Mouse (Mus musculus) CH12.LX (cell line): ENCODE measurements around the gene Map4k3. TPM values are rescaled to one million over a fixed set of nuclear protein-coding genes. Genes with fewer than 3 reads are reported as not detected.

Experiments used
- DNase-seq: peaks from one replicate; pipeline ENCODE4 v3.0.0-alpha.2; 2013; ENCODE audit errors: extremely low read depth
- H3K27ac ChIP-seq: 2 replicates; pipeline ENCODE4 v1.5.1; 2012; ENCODE audit warnings: low read depth, mild to moderate bottlenecking, control low read depth, moderate library complexity; ENCODE audit not compliant: insufficient read depth
- H3K27me3 ChIP-seq: replicated peaks from 2 replicates; pipeline ENCODE3; 2012; ENCODE audit warnings: inconsistent platforms
- H3K36me3 ChIP-seq, 2 experiments: replicated peaks in 1 of 2; 2 replicates each; pipeline versions ENCODE3 to v1.6.1; 2012; ENCODE audit warnings: inconsistent platforms in 1 of 2, low read length in 1 of 2, mild to moderate bottlenecking in 1 of 2, mixed read lengths in 1 of 2, moderate library complexity in 1 of 2; ENCODE audit not compliant: control insufficient read depth in 1 of 2, insufficient read depth in 1 of 2
- H3K4me1 ChIP-seq, 2 experiments: 2 replicates each; pipeline ENCODE4 v1.6.1; 2012; ENCODE audit warnings: inconsistent platforms in 1 of 2, moderate library complexity in 1 of 2; ENCODE audit not compliant: insufficient read depth in 2 of 2, control insufficient read depth in 1 of 2
- H3K4me2 ChIP-seq: 2 replicates; pipeline ENCODE4 v1.6.1; 2012; ENCODE audit warnings: low read depth, mild to moderate bottlenecking, control low read depth; ENCODE audit not compliant: poor library complexity, insufficient read depth, severe bottlenecking
- H3K4me3 ChIP-seq, 3 experiments: fragments of 150-350 bp in 1 of 3; sonication (generic) in 1 of 3; replicated peaks in 1 of 3; 2 replicates each; pipeline versions ENCODE3 to v1.5.1; 2011 to 2012; ENCODE audit warnings: low read depth in 2 of 3, low read length in 2 of 3, mild to moderate bottlenecking in 2 of 3, moderate library complexity in 2 of 3, control low read depth in 1 of 3, improper control_type of control experiment in 1 of 3, inconsistent platforms in 1 of 3, mixed read lengths in 1 of 3; ENCODE audit not compliant: poor library complexity in 1 of 3
- H3K79me2 ChIP-seq: replicated peaks from 2 replicates; pipeline ENCODE4 v1.6.1; 2012; ENCODE audit warnings: mild to moderate bottlenecking, moderate library complexity; ENCODE audit not compliant: control insufficient read depth, poor library complexity, insufficient read depth, severe bottlenecking; ENCODE audit errors: extremely low read depth
- H3K9ac ChIP-seq: 2 replicates; pipeline ENCODE4 v1.6.1; 2012; ENCODE audit warnings: low read depth, mild to moderate bottlenecking, control low read depth, moderate library complexity; ENCODE audit not compliant: insufficient read depth
- H3K9me3 ChIP-seq: replicated peaks from 2 replicates; pipeline ENCODE3; 2012; ENCODE audit warnings: low read length, inconsistent platforms, mixed read lengths
- E2F4 ChIP-seq: IDR thresholded peaks from 2 replicates; pipeline ENCODE4 v1.6.1; 2011; ENCODE audit warnings: low read depth, low read length, improper control_type of control experiment; ENCODE audit not compliant: insufficient replicate concordance
- ELF1 ChIP-seq: IDR thresholded peaks from 2 replicates; pipeline ENCODE4 v1.6.1; 2014; ENCODE audit warnings: low read depth, mild to moderate bottlenecking, inconsistent platforms, low read length, improper control_type of control experiment
- ETS1 ChIP-seq: conservative IDR thresholded peaks from 2 replicates; pipeline ENCODE4 v1.6.1; 2012; ENCODE audit warnings: low read depth, mild to moderate bottlenecking, inconsistent platforms, low read length, improper control_type of control experiment, moderate library complexity
- HCFC1 ChIP-seq: IDR thresholded peaks from 2 replicates; pipeline ENCODE4 v1.6.1; 2012; ENCODE audit warnings: low read depth, mild to moderate bottlenecking, inconsistent platforms, low read length, improper control_type of control experiment
- KAT2A ChIP-seq: IDR thresholded peaks from 2 replicates; pipeline ENCODE4 v1.6.1; 2012; ENCODE audit warnings: low read length, improper control_type of control experiment, inconsistent platforms; ENCODE audit not compliant: insufficient replicate concordance
- MAFK ChIP-seq: IDR thresholded peaks from 2 replicates; pipeline ENCODE4 v1.6.1; 2011; ENCODE audit warnings: low read length, improper control_type of control experiment; ENCODE audit not compliant: insufficient replicate concordance
- MAX ChIP-seq: IDR thresholded peaks from 2 replicates; pipeline ENCODE4 v1.6.1; 2011; ENCODE audit warnings: low read length, improper control_type of control experiment
- MYC ChIP-seq: IDR thresholded peaks from 2 replicates; pipeline ENCODE4 v1.6.1; 2011; ENCODE audit warnings: low read depth, mild to moderate bottlenecking, improper control_type of control experiment, low read length
- POLR2A ChIP-seq: IDR thresholded peaks from 2 replicates; pipeline ENCODE4 v1.6.1; 2011; ENCODE audit warnings: low read depth, mild to moderate bottlenecking, improper control_type of control experiment, low read length
- POLR2AphosphoS2 ChIP-seq: IDR thresholded peaks from 2 replicates; pipeline ENCODE4 v1.6.1; 2011; ENCODE audit warnings: low read depth, low read length, improper control_type of control experiment
- RAD21 ChIP-seq: IDR thresholded peaks from 2 replicates; pipeline ENCODE4 v1.6.1; 2011; ENCODE audit warnings: low read depth, mild to moderate bottlenecking, low read length, improper control_type of control experiment, moderate library complexity
- RCOR1 ChIP-seq: conservative IDR thresholded peaks from 2 replicates; pipeline ENCODE4 v1.6.1; 2012; ENCODE audit warnings: low read depth, mild to moderate bottlenecking, inconsistent platforms, low read length, improper control_type of control experiment
- SMC3 ChIP-seq: IDR thresholded peaks from 2 replicates; pipeline ENCODE4 v1.6.1; 2011; ENCODE audit warnings: low read depth, low read length, improper control_type of control experiment
- TBP ChIP-seq: conservative IDR thresholded peaks from 2 replicates; pipeline ENCODE4 v1.6.1; 2011; ENCODE audit warnings: low read depth, low read length, improper control_type of control experiment
- TCF12 ChIP-seq: IDR thresholded peaks from 2 replicates; pipeline ENCODE4 v1.6.1; 2014; ENCODE audit warnings: low read depth, mild to moderate bottlenecking, inconsistent platforms, low read length, improper control_type of control experiment
- UBTF ChIP-seq: IDR thresholded peaks from 2 replicates; pipeline ENCODE4 v1.6.1; 2012; ENCODE audit warnings: low read depth, mild to moderate bottlenecking, inconsistent platforms, low read length, improper control_type of control experiment, moderate library complexity
- USF1 ChIP-seq: IDR thresholded peaks from 2 replicates; pipeline ENCODE4 v1.6.1; 2014; ENCODE audit warnings: low read depth, mild to moderate bottlenecking, inconsistent platforms, low read length, improper control_type of control experiment
- ZC3H11A ChIP-seq: IDR thresholded peaks from 2 replicates; pipeline ENCODE4 v1.6.1; 2012; ENCODE audit warnings: low read depth, mild to moderate bottlenecking, inconsistent platforms, low read length, improper control_type of control experiment
- ZKSCAN1 ChIP-seq: IDR thresholded peaks from 2 replicates; pipeline ENCODE4 v1.6.1; 2012; ENCODE audit warnings: low read depth, inconsistent platforms, low read length, improper control_type of control experiment, borderline replicate concordance
- ZMIZ1 ChIP-seq: IDR thresholded peaks from 2 replicates; pipeline ENCODE4 v1.6.1; 2012; ENCODE audit warnings: low read depth, mild to moderate bottlenecking, inconsistent platforms, low read length, improper control_type of control experiment
- dilution Hi-C: fragments of 300-500 bp; cut with MboI; formaldehyde crosslinking; loops from 2 replicates; pipeline ENCODE4 v1.14.3; 2020; ENCODE audit warnings: low sequenced_read_pairs; ENCODE audit not compliant: extremely low pct_unique_long_range_greater_than_20kb, extremely low pct_ligation_motif_present
- in situ Hi-C: fragments of 300-500 bp; cut with MboI; formaldehyde crosslinking; loops from 3 replicates; pipeline ENCODE4 v1.14.3; 2019; ENCODE audit warnings: low sequenced_read_pairs, low pct_ligation_motif_present, low pct_unique_long_range_greater_than_20kb, mixed read lengths
- polyA plus RNA-seq: library from polyadenylated mRNA; unstranded; fragments of >175 nt; gene quantifications from 2 replicates; pipeline ENCODE4 v1.2.1, GENCODE M21; 2012; ENCODE audit warnings: low read depth; ENCODE audit not compliant: insufficient read length
- total RNA-seq, 2 experiments: library from RNA; depleted of rRNA; stranded (reverse); fragments of 300-350 nt in 1 of 2; fragments of >200 nt in 1 of 2; gene quantifications; 2 replicates each; pipeline ENCODE4 v1.2.3; 2012 to 2014

The Map4k3 gene
- total and polyA plus RNA-seq, 3 experiments = 2.7 to 4.3 (median 3.2) TPM

GRCm38 (mm10) chr17:80755076-80755871, 27.0 kb upstream of the Map4k3 start:
- H3K4me1 ChIP-seq = no peaks in the 10 kb centered on the region; a peak in 2 of 4 replicates
- no peak overlapping the region for H3K4me3 ChIP-seq
- no peak for TF ChIP-seq ZC3H11A
- TF ChIP-seq KAT2A = no peak
- TF ChIP-seq RCOR1 = no peak
- no peaks in the 10 kb centered on the region for H3K79me2 ChIP-seq
- in situ Hi-C loops = no loop called here
- DNase-seq = no peak
- no peak overlapping the region for H3K9ac ChIP-seq
- H3K9me3 ChIP-seq = no peaks in the 10 kb centered on the region
- dilution Hi-C loops = no loop called here
- H3K27me3 ChIP-seq = peaks cover 18% of the 10 kb centered on the region
- H3K27ac ChIP-seq = no peak overlapping the region
- H3K36me3 ChIP-seq = no peaks in the 10 kb centered on the region
- H3K4me2 ChIP-seq = no peak overlapping the region

GRCm38 (mm10) chr17:80754589-80754988, 26.3 kb upstream of the Map4k3 start:
- Histone ChIP-seq H3K4me1 (no peaks in the 10 kb centered on the region; a peak in 2 of 4 replicates), H3K36me3 (no peaks in the 10 kb centered on the region), H3K4me2 (no peak overlapping the region), H3K79me2 (no peaks in the 10 kb centered on the region), H3K27me3 (peaks cover 18% of the 10 kb centered on the region), H3K4me3 (no peak overlapping the region), H3K9me3 (no peaks in the 10 kb centered on the region)
- in situ Hi-C loops = no loop called here
- TF ChIP-seq HCFC1 (no peak), ELF1 (no peak), RAD21 (no peak), POLR2AphosphoS2 (no peak), MAFK (no peak), E2F4 (no peak), UBTF (no peak), MAX (no peak), TBP (no peak), ZMIZ1 (no peak), ZKSCAN1 (no peak), SMC3 (no peak), MYC (no peak), USF1 (no peak), KAT2A (no peak), ETS1 (no peak), POLR2A (no peak), TCF12 (no peak)
- TF ChIP-seq, all 38 proteins: peak for 0
- DNase-seq = no peak
- dilution Hi-C loops = no loop called here
- Histone ChIP-seq H3K27ac (no peak overlapping the region), H3K9ac (no peak overlapping the region)
